Mouse (Mus musculus): ENCODE results near the gene Ppp1r16b.

Gene Ppp1r16b

DNA sequence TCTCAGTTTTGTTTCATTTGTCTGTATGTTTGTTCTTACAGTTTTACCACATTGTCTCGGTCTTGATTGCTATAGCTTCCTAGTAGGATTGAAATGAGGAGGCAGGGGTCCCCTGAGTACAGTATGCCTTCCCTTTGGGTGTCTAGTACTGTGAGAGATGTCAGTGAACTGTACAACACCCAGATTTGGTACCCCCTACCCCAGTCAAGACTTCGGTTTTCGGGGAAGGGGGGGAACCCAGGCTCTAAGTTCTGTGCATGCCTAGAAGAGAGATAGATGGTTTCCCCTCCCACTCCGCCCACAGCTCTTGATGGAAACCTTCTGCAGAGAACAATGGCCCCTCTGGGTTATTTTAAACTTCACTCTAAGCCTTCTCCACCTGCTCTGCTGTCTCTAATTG, at the start of gene Ppp1r16b:
Gene Ppp1r16b (plus strand): TSS at position 301 of the 400 bp plus-strand sequence.
- DNase-seq (ENCODE audit: low read depth, low spot score): no peak

DNA sequence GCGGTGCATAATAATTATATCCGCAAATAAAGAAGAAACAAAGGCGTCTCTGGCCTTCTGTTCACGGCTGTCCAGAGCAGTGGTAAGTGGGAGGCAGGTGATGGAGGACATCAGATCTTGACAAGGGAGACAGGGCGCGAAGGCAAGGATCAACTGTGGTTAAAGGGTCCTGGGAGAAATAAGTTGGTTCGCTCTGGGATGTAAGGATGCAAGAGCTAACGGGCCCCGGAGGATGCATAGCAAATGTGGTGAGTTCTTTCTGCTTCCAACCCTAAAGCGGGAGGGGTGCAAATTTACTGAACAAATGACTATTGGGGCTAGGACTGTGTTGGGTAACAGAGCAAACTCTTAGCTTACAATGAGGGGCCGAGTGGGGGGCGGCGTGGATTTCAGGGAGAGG, 49.5 kb upstream of the Ppp1r16b start:
- no peak for DNase-seq (ENCODE audit: low read depth, low spot score)

DNA sequence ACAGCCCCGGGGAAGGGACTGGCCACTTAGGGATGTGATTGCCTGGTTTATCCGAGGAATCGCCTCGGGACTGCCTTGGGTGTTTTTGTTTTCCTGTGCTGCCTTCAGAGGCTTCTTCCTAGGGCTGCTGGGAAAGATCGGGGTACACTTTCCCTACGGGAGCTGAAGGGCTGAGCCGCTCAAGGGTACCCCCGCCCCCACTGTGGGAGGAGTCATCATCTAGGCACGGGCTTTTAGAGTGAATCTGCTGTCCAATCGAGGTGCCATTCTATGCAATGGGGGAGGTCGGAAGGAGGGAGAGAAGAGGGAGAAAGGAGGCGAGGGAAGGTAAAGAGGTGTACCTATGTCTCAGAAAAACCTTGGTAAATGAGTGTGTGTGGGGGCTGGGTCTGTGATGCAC, 48.9 kb upstream of the Ppp1r16b start:
- DNase-seq (ENCODE audit: low read depth, low spot score): no peak

DNA sequence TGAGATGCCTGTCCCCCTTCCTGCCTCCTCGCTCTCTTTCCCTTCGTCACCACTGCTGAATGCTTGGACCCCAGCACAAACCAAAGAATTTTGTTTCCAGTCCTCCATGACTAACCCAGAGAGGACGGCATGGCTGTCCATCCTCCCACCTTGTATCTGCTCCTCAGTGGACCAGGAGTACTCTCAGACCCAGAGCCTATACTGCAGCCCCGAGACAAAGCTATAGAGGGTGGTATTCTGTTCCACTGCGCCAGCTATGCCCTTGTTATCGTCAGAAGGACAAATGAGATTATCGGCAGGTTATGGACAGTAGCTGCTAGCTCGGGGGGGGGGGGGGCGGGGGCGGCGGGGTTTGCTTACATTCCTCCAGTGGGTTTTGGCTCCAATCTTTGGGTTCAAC, 48.4 kb upstream of the Ppp1r16b start:
- no peak for DNase-seq (ENCODE audit: low read depth, low spot score)

DNA sequence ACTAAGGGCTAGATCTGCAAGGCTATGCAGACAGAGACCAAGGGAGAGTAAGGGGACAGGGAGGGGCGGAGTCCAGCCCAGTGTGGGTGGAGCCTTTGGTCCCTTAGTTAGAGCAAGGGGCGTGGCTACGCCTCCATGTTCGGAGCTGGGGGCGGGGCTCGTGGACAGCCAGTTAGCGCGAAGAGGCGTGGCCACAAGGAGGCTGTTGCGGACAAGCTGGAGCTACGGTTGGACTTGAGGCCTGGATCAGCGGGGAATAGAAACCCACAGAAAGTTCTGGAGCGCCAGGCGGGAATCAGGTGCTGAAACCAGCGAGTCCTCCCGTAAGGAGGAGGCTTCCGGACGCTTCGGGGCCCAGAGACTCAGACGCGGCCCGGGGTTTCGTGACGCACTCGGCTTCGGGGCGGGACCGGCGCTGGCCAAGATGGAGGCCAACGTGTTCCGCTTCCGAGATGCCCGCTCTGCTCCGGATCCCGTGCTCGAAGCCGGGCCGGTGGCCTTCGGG, 40.4 kb upstream of the Ppp1r16b start, which contains the start of gene Actr5:
Gene Actr5 (plus strand): TSS at position 171 of the 505 bp plus-strand sequence.
- peak; percentile 97 for DNase-seq (ENCODE audit: low read depth, low spot score)

DNA sequence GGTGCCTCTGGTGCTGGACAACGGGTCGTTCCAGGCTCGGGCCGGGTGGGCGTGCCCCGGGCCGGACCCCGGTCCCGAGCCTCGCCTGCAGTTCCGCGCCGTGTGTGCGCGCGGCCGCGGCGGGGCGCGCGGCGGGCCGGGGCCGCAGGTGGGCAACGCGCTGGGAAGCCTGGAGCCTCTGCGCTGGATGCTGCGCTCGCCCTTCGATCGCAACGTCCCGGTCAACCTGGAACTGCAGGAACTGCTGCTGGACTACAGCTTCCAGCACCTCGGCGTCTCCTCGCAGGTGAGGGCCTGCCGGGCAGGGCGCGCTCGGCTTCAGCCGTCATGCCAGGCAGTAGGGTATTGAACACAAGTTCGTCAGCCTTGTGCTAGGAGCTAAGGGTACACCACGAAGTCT, 40.0 kb upstream of the Ppp1r16b start:
- no peak for DNase-seq (ENCODE audit: low read depth, low spot score)

DNA sequence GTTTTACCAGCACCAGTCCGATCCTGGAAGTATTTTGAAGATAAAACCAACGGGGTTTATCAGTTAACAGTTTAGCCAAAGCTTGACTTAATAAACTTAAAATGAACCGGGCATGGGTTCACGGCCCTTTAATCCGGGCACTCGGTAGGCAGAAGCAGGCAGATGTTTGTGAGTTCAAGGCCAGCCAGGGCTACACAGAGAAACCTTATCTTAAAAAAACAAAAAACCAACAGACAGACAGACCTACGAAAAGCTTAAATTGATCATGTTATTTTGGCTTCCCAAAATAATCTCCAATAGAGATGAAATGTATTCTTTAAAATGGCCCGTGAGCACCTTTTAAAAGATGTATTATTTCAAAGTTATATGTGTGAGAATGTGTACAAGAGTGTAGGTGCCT, 39.5 kb upstream of the Ppp1r16b start:
- DNase-seq (ENCODE audit: low read depth, low spot score): no peak

DNA sequence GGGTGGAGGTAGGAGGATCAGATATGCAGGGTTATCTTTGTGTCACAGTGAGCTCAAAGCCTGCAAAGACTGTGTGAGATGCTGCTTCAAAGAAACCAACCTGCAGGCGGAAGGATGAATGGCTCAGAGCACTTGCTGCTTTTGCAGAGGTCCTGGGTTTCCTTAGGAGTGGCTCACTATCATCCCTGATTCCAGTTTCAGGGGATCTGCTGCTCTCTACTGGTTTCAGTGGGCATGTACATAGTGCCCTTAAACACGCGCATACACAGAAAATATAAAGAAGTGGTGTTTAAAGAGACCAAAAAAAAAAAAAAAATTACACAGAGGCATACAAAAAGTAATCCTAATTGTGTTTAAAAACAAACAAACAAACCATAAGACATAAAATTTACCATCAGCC, 36.3 kb upstream of the Ppp1r16b start:
- DNase-seq (ENCODE audit: low read depth, low spot score): no peak

DNA sequence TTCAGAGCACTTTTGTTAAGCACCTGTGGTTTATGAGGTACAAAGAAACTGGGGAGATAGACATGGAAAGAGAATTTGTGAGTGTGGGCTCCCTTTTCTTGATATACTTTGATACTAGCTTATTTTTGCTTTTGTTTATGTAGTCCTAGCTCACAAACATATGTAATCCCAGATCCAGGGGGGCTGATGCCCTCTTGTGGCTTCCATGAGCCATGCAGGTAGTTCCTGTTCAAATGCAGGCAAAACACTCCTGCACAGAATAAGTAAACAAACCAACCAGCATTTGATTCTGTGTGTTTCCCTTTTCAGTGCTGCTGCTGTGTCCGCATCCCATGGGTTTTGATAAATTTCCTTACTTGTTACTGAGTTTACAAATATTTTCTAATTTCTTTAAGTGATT, 35.8 kb upstream of the Ppp1r16b start:
- DNase-seq (ENCODE audit: low read depth, low spot score): no peak

DNA sequence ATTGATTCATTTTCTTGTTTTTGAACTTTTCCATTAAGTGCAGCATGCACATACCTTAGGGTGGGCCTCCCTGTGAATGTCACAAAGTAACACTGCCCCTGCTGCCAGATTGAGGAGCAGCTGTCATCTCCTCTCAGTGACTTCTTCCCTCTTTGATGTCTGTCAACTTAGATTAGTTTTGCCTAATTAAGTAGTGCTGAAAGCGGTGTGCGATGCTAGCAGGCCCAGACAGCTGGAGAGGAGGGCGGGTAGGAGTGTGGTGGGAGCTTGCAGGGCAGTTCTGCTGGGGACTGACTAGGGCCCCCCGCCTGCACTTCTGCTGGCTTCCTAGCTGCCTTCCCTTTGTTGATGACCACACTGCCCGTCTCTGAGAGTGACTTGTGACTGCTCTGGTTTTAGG, 33.3 kb upstream of the Ppp1r16b start:
- DNase-seq (ENCODE audit: low read depth, low spot score): no peak

DNA sequence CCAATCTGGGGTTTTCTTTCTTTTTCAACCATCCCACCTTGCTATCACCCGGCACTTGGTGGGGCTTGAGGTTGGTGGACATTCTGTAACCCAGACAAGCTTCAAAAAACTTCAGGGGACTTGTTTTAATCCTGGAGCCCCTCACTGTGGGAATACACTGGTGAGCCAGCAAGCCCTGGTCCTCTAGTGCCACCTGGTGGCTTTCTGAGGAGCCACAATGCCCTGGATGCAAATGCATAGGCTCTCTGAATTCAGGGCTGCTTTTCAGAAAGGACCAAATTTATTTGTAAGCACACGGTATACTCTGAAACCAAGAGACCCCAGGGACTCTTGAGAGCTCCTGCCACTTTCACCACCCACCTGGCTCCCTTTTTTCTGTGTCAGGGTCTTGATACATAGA, 23.3 kb upstream of the Ppp1r16b start:
- peak; percentile 78 for DNase-seq (ENCODE audit: low read depth, low spot score)

DNA sequence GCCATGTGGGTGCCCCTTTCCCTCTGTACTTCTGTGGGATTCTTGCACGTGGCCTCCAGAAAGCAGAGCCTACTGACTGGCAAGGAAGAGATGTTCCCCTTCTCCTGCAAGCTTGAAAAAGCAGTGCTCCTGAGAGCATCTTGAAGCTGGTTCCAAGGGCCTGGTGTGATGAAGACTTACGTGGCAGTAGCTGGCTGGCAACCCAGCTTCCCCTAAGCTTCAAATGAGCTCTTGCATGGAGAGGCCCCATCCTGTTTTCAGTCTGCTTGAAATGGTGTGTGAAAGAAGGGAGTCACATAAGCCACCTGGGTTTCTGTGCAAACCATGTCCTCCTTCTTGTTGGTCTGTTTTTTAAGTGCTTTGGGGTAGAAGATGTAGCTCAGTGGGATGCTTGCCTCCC, 22.6 kb upstream of the Ppp1r16b start:
- DNase-seq (ENCODE audit: low read depth, low spot score): no peak

DNA sequence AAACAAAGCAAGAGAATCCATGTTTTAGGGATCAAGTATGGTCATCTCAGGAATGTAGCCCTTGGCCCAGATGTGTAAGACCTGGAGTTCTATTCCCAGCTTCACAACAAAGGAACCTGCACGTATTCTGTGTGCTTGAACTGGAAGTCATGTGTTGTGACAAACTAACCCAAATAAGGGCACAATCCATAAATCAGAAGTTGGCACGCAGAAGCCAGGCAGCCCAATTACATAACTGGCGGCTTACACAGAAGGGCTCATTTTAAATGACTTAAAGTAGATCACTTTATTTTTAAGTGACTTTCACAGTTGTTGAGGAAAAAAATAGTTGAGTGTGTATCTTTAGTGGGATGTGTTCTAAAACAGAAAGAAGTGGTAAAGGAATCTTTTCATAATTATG, 21.4 kb upstream of the Ppp1r16b start:
- DNase-seq (ENCODE audit: low read depth, low spot score): no peak

DNA sequence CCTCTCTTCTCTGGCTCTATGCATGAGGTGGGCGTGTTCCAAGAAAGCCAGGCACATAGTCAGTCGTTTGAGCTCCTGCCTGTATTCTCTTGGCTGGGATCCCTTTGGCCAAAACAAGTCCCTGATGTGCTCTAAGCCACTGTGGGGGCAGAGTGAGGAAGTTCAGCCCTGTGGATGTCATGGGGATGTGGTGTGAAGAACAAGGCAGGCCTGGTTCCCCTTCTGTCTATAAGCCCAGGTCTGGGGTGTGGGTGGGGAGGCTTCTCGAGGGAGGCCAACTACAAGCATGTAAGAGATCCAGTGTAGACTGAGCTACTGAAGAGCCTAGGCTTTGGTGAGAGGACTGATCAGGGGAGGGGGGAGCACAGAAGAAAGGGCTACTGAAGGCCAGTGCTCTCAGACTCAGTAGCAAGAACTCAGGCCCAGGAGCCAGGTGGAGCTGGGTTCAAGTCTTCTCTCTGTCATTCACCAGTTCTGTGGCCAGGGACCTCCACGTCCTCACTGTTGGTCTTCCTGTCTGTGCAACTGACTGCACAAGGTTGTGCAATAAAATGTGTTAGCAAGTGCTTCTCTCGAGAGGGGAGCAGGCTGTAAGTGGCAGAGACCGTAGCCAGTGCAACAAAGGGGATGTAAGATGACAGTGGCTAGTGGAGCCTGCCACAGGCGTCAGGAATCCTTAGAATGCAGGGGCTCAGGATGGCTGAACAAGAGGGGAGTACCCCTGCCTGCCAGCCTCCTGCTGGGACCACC, 13.9 kb upstream of the Ppp1r16b start:
- DNase-seq (ENCODE audit: low read depth, low spot score): no peak

DNA sequence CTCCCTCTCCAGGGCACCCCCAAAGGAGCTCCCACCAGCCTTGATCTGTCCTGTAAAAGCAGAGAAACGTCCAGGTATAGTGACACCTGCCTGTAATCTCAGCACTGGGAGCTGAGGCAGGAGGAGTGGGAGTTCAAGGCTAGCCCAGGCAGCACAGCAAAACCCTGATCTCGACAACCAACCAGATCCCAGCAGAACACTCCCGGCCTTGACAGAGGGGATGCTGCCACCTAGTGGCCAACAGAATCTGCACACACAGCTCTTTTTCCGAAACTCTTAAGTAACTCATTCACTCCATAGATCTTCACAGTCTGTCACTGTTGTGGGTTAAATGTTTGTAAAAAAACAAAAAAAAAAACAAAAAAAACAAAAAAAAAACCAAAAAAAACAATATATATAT, 12.2 kb upstream of the Ppp1r16b start:
- DNase-seq (ENCODE audit: low read depth, low spot score): peak; percentile 81

DNA sequence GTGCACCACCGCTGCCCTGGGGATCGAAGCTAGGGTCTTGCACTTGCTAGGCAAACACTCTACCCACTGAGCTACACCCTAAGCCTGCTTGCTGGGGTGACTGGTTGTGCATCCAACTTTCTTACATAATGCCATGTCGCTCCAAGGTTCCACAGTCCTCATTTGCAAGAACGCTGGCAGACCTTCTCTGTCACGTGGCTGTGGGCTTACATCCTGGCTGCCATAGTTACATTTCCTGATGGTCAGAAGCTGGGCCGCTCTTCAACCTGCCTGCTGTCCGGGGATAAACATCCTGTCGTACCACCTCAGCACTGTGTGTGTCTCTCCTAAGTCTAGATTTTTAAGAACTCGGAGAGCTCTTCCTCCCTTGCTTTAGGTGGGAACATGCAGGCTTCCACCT, 10.5 kb upstream of the Ppp1r16b start:
- no peak for DNase-seq (ENCODE audit: low read depth, low spot score)

DNA sequence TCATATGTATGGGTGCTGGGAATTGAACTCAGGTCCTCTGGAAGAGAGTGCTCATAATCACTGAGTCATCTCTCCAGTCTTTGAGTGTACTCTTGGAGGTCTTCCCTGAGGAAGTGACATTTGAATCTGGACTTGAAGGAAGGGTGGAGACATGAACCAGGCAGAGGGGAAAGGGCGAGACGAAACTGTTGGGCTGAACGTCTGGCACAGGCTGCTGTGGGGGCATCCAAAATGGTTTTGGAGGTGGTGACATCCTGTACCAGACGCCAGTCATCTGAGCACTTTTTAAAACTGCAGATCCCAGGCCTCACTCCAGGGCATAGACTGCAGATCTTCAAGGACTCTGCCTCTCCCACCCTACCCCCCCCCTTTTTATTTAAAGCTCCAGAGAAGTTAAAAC, 9.4 kb upstream of the Ppp1r16b start:
- DNase-seq (ENCODE audit: low read depth, low spot score): no peak

DNA sequence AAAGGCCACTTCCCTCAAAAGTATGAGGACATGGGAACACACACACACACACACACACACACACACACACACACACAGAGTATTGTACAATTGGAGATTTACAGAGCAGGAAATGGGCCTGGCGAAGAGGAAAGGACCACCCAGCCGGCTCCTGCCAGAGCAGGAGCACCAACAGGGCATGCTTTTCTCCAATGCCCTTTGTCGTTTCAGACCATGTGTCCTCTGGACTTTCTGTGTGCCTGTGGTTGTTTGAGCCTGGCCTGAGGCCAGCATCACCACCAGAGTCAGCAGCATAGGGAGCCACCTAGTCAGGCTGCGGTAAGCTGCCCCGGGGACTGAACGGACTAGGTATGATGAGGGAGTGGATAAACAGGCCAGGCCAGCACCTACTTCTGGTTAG, 6.4 kb upstream of the Ppp1r16b start:
- no peak for DNase-seq (ENCODE audit: low read depth, low spot score)

DNA sequence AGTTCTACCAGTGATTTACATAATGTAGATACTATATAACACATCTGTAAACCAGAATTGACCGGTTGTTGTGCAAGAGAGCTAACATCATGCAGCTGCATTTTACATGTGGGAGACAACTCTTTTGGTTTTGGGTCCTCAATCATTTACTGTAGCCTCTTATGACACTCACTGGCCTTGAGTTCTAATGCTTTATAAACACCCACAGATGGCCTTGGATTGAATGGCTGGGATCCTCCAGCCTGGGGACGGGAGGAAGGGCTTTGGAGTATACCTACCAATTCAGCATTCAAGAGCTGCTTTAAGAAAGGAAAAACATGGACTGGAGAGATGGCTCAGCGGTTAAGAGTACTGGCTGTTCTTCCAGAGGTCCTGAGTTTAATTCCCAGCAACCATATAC, 5.9 kb upstream of the Ppp1r16b start:
- no peak for DNase-seq (ENCODE audit: low read depth, low spot score)

DNA sequence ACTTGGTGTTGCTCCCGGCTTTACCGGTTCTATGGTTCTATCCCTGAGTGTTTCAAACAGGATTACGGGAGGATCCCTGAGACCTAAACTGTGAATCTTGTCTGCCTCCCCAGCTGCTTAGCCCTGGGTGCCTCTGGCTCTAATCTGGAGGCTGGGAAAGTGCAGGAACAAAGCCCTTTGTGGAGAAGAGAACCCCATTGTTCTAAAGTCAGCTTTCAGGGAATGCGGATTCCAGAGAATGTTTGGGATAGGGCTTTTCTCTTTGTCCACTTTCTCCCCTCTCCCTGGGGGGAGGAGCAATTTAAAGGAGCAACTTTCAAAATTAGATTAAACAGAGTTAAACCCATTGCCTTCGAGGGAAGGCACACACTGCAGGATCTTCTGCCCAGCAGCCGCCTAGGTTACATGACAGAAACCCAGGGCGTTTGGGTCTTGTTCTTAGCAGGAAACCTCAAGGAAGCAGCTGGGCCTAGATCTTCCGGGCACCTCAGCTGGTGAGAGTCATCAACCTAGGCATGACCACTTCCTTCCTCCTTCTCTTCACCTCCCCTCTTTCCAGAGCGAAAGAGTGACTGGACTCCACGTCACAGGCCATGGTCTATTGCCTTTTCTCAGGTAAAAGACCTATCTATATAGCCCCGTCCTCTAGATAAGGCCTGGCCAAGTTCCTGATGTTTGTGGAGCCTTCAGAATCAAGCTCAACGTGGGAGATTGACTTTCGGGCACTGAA, 1.0 kb downstream of the Ppp1r16b start:
- DNase-seq (ENCODE audit: low read depth, low spot score): no peak

DNA sequence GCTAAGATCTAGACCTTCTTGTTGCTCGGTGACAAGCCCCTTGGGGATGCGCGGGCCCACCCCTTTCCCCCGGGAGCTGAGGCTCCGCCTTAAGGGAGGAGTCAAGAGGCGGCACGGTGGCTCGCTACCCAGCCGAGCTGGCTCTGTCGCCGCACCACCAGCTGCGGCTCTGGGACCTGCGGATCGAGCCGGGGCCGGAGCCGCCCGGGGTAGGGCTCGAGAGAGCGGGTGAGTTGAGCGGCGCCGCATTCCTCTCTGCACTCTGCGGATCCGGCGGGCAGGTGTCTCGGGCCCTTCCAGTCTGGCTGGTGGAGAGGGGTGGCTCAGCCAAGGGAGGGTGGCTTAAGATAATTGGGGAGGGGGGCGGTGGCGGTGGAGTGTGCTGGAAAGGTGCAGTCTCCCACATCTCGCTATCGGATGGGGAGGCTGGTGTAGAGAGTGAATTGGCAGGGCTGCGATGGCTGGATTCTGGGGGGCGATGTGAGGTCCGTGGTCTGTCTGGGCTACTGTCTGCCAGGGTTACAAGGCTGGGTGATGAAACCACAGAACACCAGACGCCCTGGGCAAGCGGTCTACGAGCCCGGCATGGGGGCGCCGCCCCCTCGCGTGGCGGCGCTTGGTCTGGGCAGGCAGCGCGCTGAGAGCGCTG, 1.9 kb downstream of the Ppp1r16b start:
- DNase-seq (ENCODE audit: low read depth, low spot score): peak; percentile 70

DNA sequence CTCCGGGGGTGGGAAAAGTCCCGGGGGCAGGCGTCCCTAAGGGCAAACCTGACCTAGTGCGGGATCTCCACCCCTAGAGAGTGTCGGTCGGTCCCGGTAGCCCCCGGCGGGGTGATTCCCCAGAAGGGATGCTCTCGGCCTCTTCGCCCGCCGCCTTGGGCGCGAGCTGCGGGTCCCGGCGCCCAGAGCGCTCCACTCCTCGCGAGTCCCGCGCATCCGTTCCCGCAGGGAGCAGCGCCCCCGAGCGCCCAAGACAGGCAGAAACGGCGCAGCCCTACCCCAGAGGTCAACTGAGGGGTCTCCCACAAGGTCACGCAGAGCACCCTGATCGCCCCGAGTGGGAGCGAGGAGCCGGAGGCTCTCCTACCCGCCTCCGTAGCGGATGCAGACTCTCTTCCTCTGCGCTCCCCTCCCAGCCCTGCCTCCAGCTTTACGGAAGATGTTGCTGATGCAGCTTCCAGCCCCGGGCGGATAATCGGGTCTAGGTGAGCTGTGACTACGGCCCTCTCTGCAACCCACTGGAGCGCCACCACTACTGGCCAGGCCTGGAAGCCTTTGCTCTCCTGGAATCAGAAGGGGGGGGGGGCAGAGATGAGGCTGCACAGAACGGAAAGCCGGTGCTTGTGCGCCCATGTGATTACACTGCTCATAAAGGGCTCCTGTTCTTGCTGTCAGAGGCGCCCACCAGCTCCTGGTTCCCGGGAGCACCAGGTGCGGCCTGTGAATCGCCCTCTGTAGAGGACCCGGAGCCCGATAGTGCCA, 2.7 kb downstream of the Ppp1r16b start:
- DNase-seq (ENCODE audit: low read depth, low spot score): peak; percentile 47
